Mouse (Mus musculus) small intestine, adult 2 months (tissue): ENCODE measurements around the gene Gosr2.

Source experiments
- CTCF ChIP-seq: fragments of 200-500 bp; IDR thresholded peaks from 2 replicates; pipeline ENCODE4 v1.5.1; 2012; ENCODE audit warnings: low read depth, mild to moderate bottlenecking, control low read depth, inconsistent platforms, low read length, moderate library complexity, mixed read lengths; ENCODE audit not compliant: insufficient replicate concordance, insufficient read length; ENCODE audit errors: extremely low read depth
- POLR2A ChIP-seq: fragments of 200-500 bp; IDR thresholded peaks from 2 replicates; pipeline ENCODE4 v1.6.1; 2012; ENCODE audit warnings: low read depth, mild to moderate bottlenecking, control low read depth, inconsistent platforms, low read length, moderate library complexity

DNA sequence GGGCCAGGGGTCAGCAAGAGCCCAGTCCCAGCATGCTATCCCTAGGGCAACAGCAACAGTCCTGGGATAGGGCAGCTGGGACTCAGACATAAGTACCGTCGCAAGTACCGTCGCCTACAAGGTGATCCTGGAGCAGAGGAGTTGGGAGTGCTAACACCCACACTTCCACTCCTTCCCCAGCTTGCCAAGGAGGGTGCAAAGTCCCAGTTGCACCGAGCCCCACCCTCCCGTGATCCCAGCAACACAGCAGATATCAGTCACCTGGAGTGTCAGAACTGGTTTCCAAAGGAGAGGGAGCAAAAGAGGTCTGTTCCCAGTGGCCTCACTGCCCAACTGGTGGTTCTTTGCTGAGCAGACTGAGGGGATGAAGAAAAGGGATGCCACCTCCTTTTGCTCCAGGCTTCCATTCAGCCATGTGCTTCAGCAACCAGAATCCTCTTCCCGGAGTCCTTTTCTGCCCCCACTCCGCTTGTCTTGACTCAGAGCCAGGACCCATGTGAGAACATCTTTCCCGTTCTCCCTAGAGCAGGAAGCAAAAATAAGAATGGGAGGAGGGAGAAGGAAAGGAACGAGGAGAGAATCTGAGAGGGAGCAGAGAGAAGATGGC, 44.2 kb downstream of the Gosr2 start:
- no peak for TF ChIP-seq CTCF
- TF ChIP-seq POLR2A: no peak
